Comparison of ENCODE assay signal across 8 mouse cellular contexts in genomic region chr6:120193174-120193573, GRCm38 (mm10).
DNase-seq lines count a peak whose midpoint lies in the region; ATAC-seq lines count a peak whose summit lies in the region.

No protein-coding gene starts in this region.

- no peak for ATAC-seq in cerebellum, adult (ENCODE audit: insufficient number of reproducible peaks, low FRiP score, low TSS enrichment)
- ATAC-seq in embryonic facial prominence, embryonic 11.5 days (replicated peaks; ENCODE audit: insufficient number of reproducible peaks, low FRiP score, low TSS enrichment, low read depth), result no peak
- no peak for ATAC-seq in heart, embryonic 14.5 days (ENCODE audit: insufficient number of reproducible peaks, insufficient read depth, low FRiP score, low read depth)

- no peaks in the 10 kb centered on the region for H3K27me3 ChIP-seq in embryonic facial prominence, embryonic 11.5 days (ENCODE audit: control insufficient read depth, insufficient read depth, low read length)
- no peaks in the 10 kb centered on the region for H3K27me3 ChIP-seq in heart, embryonic 14.5 days (ENCODE audit: control insufficient read depth, insufficient read depth, low read length)

- H3K9me3 ChIP-seq in embryonic facial prominence, embryonic 11.5 days (replicated peaks; ENCODE audit: control insufficient read depth, low read length), result no peaks in the 10 kb centered on the region
- no peaks in the 10 kb centered on the region for H3K9me3 ChIP-seq in heart, embryonic 14.5 days (ENCODE audit: control insufficient read depth, low read length)

- H3K9ac ChIP-seq in embryonic facial prominence, embryonic 11.5 days (replicated peaks; ENCODE audit: low read length), result no peak overlapping the region
- H3K9ac ChIP-seq in heart, embryonic 14.5 days (ENCODE audit: low read length), result 0 out of 2 replicates have a peak overlapping the region, but pooled peaks have one; percentile 9

- no peaks in the 10 kb centered on the region for H3K36me3 ChIP-seq in embryonic facial prominence, embryonic 11.5 days (replicated peaks; ENCODE audit: control insufficient read depth, insufficient read depth, low read depth, low read length)
- no peaks in the 10 kb centered on the region for H3K36me3 ChIP-seq in heart, embryonic 14.5 days (ENCODE audit: control insufficient read depth, insufficient read depth, low read length)

- no peak overlapping the region for H3K4me2 ChIP-seq in embryonic facial prominence, embryonic 11.5 days (ENCODE audit: low read depth, low read length)
- H3K4me2 ChIP-seq in heart, embryonic 14.5 days (ENCODE audit: low read length), result no peak overlapping the region

- DNase-seq in cerebellum, adult 11 months, result peak; percentile 56
- DNase-seq in adrenal gland, postnatal 10 days, result peak; percentile 89
- peak; percentile 81 for DNase-seq in embryonic facial prominence, embryonic 11.5 days (ENCODE audit: low spot score)
- peak; percentile 84 for DNase-seq in layer of hippocampus, adult 9-11 months
- DNase-seq in lung, postnatal 14 days, result peak; percentile 90
- DNase-seq in right cerebral cortex, postnatal 36 days (ENCODE audit: low spot score in 2 of 2), result peak; percentile 66 to 67

- WGBS in embryonic facial prominence, embryonic 11.5 days, result 24% methylated on average over 5 of the region's 5 CpGs
- WGBS in heart, embryonic 14.5 days, result 17% methylated on average over 5 of the region's 5 CpGs

- no peak overlapping the region for H3K4me3 ChIP-seq in embryonic facial prominence, embryonic 11.5 days (ENCODE audit: low read depth, low read length)
- H3K4me3 ChIP-seq in heart, embryonic 14.5 days (ENCODE audit: control insufficient read depth in 1 of 2, insufficient read depth in 1 of 2, low read depth in 1 of 2, low read length in 2 of 2), result no peak overlapping the region

- H3K4me1 ChIP-seq in embryonic facial prominence, embryonic 11.5 days (ENCODE audit: control insufficient read depth, insufficient read depth, low read length), result no peaks in the 10 kb centered on the region
- H3K4me1 ChIP-seq in heart, embryonic 14.5 days (ENCODE audit: control insufficient read depth in 2 of 2, insufficient read depth in 2 of 2, low read length in 2 of 2), result peaks cover 23 to 28% of the 10 kb centered on the region in 2 experiments

- H3K27ac ChIP-seq in embryonic facial prominence, embryonic 11.5 days (replicated peaks; ENCODE audit: low read depth, low read length), result no peak overlapping the region
- H3K27ac ChIP-seq in heart, embryonic 14.5 days (replicated peaks in 1 of 2; ENCODE audit: control insufficient read depth in 1 of 2, insufficient read depth in 1 of 2, low read depth in 2 of 2, low read length in 2 of 2), result peak overlapping the region in 1 of 2 experiments; percentile 30; a peak in 1 of 4 replicates
